Mouse (Mus musculus): ENCODE results near the gene 2700081O15Rik. TPM values are rescaled to one million over a fixed set of nuclear protein-coding genes. Genes with fewer than 3 reads are reported as not detected.

The 2700081O15Rik gene
- polyA plus RNA-seq, 1 experiment from 2014 or later, result 17.7 TPM

GRCm38 (mm10) chr19:7422656-7423027 lies 5.2 kb downstream of the 2700081O15Rik start:
- no peak for ATAC-seq (ENCODE audit: low FRiP score)
- peak overlapping the region; percentile 98 for H3K9ac ChIP-seq
- 4% methylated on average over 35 of the region's 35 CpGs for WGBS
- H3K27me3 ChIP-seq, result no peaks in the 10 kb centered on the region
- H3K36me3 ChIP-seq, result peaks cover 60% of the 10 kb centered on the region
- peaks cover 70% of the 10 kb centered on the region for H3K4me1 ChIP-seq (replicated peaks)
- H3K4me2 ChIP-seq, result peak overlapping the region; percentile 85
- H3K27ac ChIP-seq, result peak overlapping the region; percentile 99
- peak overlapping the region; percentile 85 for H3K4me3 ChIP-seq
- no peaks in the 10 kb centered on the region for H3K9me3 ChIP-seq

DNA sequence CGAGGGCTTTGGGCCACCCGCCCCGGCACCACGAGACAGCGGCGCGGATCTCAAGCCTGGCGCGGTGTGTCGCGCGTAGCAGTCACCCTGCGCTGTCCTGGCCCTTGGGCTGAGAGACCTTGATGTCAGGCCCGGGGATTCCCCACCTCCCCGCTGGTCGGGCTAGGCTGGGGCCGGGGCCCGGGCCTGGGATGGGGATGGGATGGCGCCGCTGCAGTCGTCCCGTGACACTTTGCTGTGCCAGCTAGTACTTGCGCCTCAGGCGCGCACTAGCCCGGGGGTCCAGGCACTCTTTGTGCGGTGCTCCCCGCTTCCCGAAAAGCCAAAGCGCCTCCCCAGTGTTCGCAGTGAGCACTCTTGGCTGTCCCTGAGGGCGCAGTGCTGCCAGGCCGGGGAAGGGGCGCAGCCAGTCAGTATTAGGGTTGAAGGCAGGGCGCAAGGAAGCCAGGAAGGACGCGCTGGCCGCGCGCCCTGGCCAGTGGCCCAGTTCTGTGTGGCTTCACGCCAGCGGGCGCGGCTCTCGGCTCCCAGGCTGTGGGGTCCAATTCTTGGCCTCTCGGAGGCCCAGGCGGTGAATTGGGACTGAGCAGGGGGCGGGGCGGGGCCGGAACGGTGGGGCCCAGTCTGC lies 5.7 kb downstream of the 2700081O15Rik start:
- Histone ChIP-seq H3K9me3 (no peaks in the 10 kb centered on the region), H3K4me1 (replicated peaks) (peaks cover 70% of the 10 kb centered on the region), H3K36me3 (peaks cover 65% of the 10 kb centered on the region), H3K9ac (peak overlapping the region; percentile 98), H3K4me3 (peak overlapping the region; percentile 85), H3K4me2 (peak overlapping the region; percentile 85), H3K27me3 (no peaks in the 10 kb centered on the region), H3K27ac (peak overlapping the region; percentile 99)
- peak; percentile 61 for ATAC-seq (ENCODE audit: low FRiP score)
- WGBS, result 9% methylated on average over 50 of the region's 51 CpGs

DNA sequence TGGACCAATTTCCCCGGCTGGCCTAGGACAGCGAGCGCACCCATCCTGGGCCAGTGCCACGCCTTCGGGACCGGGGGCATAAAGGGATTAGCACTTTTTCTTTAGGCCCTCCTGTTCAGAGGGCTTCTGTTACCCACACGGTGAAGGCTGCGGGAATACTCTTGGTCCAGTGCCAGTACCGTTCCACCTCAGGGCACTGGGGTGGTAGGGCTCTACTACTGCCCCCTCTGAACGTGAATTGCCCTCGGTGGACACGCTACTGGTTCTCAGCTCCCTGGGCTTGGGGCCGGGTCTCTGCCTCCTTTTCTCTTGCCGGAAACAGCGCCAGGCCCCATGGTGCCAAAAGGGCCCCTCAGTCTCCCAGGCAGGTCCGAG lies 6.2 kb downstream of the 2700081O15Rik start:
- ATAC-seq (ENCODE audit: low FRiP score), result no peak; the same call in none of the 2 replicates
- H3K4me3 ChIP-seq, result peak overlapping the region; percentile 85
- H3K27me3 ChIP-seq, result no peaks in the 10 kb centered on the region
- WGBS, result 19% methylated on average over 16 of the region's 16 CpGs
- H3K36me3 ChIP-seq, result peaks cover 70% of the 10 kb centered on the region
- H3K9me3 ChIP-seq, result no peaks in the 10 kb centered on the region
- peaks cover 69% of the 10 kb centered on the region for H3K4me1 ChIP-seq (replicated peaks)
- H3K4me2 ChIP-seq, result peak overlapping the region; percentile 85
- peak overlapping the region; percentile 99 for H3K27ac ChIP-seq
- peak overlapping the region; percentile 98 for H3K9ac ChIP-seq

DNA sequence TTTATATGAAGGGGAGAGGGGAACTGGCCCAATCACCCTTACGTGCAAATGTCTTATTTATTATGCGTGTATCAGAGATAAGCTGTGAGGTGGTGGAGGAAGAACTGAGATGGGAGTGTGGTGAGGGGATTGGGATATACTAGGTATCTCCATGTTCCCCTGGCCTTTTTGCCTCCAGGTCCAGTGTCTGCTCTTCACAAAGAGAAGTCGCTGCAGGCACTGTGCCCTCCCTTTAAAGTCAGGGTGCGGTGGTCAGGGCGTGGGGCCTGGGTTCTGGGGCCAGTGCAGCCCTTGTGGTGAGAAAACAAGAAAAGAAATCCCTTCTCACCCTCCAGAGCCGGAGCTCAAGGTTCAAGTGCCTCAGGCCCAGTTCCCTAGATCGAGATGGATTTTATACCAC lies 6.7 kb downstream of the 2700081O15Rik start:
- Histone ChIP-seq H3K4me3 (peak overlapping the region; percentile 85), H3K9ac (peak overlapping the region; percentile 98), H3K36me3 (peaks cover 74% of the 10 kb centered on the region), H3K4me2 (peak overlapping the region; percentile 85), H3K27ac (peak overlapping the region; percentile 99), H3K27me3 (no peaks in the 10 kb centered on the region), H3K4me1 (replicated peaks) (peaks cover 64% of the 10 kb centered on the region), H3K9me3 (no peaks in the 10 kb centered on the region)
- no peak for ATAC-seq (ENCODE audit: low FRiP score)
- WGBS, result 50% methylated on average over 7 of the region's 7 CpGs

DNA sequence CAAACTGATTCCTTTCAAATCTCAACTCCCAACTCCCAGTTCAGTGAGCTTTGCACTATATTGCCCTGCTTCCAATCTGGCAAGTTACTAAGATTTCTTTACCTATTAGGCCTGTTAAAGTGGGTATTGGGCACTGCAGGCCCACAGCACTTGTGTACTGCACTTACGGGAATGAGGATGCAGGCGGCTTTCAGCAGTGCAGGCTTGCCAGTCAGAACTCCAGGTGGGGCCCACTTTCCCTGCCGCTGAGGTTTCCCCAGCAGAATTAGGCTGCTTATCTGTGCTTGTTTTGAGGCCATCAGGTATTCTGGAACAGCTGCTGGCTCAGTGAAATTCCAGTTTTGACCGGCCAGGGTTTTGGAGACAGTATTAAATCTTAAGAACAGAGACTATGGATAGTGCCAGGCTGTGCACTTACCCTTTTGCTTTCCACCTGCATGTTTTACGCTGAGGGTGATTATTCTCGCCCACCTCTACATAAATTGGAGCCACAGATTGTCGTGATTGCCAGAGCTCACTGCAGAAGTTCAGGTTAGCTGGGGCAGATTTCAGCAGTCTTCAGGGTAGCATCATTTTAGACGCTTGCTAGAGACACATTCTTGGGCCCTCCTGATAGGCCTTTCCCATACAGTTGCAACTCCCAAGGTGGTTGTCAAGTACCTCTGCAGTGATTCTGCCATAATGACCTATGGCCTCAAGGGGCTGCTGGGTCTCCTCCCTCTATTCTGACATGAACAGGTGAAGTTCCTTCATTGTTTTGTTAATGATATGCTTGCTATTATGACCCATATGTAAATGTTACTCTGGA lies 7.4 kb downstream of the 2700081O15Rik start:
- Histone ChIP-seq H3K36me3 (peaks cover 79% of the 10 kb centered on the region), H3K4me1 (replicated peaks) (peaks cover 58% of the 10 kb centered on the region), H3K9me3 (no peaks in the 10 kb centered on the region), H3K4me3 (peak overlapping the region; percentile 85), H3K4me2 (peak overlapping the region; percentile 85), H3K27me3 (no peaks in the 10 kb centered on the region), H3K9ac (peak overlapping the region; percentile 98), H3K27ac (peak overlapping the region; percentile 99)
- no peak for ATAC-seq (ENCODE audit: low FRiP score)
- 65% methylated on average over 8 of the region's 8 CpGs for WGBS

GRCm38 (mm10) chr19:7425398-7425775 lies 8.0 kb downstream of the 2700081O15Rik start:
- H3K27ac ChIP-seq, result no peak overlapping the region
- H3K27me3 ChIP-seq, result no peaks in the 10 kb centered on the region
- H3K4me3 ChIP-seq, result no peak overlapping the region
- no peaks in the 10 kb centered on the region for H3K9me3 ChIP-seq
- H3K4me1 ChIP-seq (replicated peaks), result peaks cover 52% of the 10 kb centered on the region
- no peak overlapping the region for H3K9ac ChIP-seq
- 48% methylated on average over 3 of the region's 3 CpGs for WGBS
- no peak for ATAC-seq (ENCODE audit: low FRiP score)
- H3K36me3 ChIP-seq, result peaks cover 77% of the 10 kb centered on the region
- no peak overlapping the region for H3K4me2 ChIP-seq

DNA sequence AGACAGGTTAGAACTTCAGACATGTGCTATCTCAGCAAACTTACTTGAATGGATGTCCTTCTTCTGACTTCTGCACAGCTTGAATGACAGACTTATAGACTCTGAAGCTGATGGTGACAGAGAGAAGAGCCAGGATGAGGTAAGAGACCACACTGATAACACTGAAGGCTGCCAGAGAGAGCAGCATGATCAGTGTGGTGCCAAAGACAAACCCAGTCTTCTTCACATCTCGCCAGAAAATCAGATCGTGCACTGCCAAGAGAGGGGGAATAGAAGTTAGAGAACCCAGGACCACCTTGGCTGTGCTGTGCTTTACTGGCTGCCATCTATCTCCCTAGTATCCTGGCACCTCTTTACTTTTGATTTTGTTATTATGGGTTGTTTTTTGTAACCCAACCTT lies 17.5 kb downstream of the 2700081O15Rik start:
- no peak overlapping the region for H3K9ac ChIP-seq
- H3K27me3 ChIP-seq, result no peaks in the 10 kb centered on the region
- no peak overlapping the region for H3K4me2 ChIP-seq
- H3K4me1 ChIP-seq (replicated peaks), result peaks cover 4% of the 10 kb centered on the region; the same call in 1 of the 2 replicates
- no peak overlapping the region for H3K4me3 ChIP-seq
- H3K36me3 ChIP-seq, result peaks cover 49% of the 10 kb centered on the region
- no peaks in the 10 kb centered on the region for H3K9me3 ChIP-seq
- WGBS, result 96% methylated on average over 2 of the region's 2 CpGs
- H3K27ac ChIP-seq, result no peak overlapping the region
- no peak for ATAC-seq (ENCODE audit: low FRiP score)

DNA sequence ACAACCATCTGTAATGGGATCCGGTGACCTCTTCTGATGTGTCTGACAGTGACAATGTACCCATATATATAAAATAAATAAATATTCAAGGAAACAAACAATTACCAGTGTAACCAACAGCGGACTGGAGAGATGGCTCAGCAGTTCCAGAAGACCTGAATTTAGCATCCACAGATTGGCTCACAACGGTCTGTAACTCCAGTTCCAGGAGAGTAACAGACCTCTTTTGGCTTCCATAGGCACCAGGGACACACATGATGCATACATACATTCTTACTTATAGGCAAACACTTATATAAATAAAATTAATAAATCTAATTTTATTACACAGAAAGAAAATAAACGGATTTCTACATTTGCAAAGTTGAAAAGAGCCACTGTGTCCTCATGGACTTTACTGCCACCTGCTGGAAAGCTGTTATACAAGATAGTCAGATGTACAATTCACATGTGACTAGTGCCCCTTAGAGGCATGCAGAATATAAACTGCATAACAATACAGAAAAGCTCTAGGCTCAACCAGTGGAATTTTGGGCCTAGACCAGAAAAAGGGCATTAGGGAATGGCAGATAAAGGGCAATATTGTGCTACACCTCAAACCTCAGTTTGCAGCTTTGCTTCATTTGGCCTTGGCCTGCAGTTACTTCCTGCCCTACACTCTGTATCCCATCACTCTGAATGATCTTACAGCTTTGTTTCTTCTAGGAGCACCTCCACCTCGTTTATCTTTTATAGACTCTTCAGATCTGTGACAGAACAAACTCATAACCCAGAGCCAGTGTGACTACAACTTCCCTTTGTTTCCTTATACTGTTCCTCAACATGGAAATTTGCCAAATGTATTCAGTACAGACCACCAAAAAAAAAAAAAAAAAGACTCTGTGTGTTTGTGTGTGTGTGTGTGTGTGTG lies 18.9 kb downstream of the 2700081O15Rik start:
- Histone ChIP-seq H3K36me3 (peaks cover 36% of the 10 kb centered on the region), H3K27ac (peak overlapping the region; percentile 44; the same call in 1 of the 2 replicates), H3K27me3 (no peaks in the 10 kb centered on the region), H3K9ac (no peak overlapping the region), H3K4me2 (no peak overlapping the region), H3K9me3 (no peaks in the 10 kb centered on the region), H3K4me3 (no peak overlapping the region), H3K4me1 (replicated peaks) (peaks cover 7% of the 10 kb centered on the region; the same call in 1 of the 2 replicates)
- ATAC-seq (ENCODE audit: low FRiP score), result peak; percentile 68; the same call in 1 of the 2 replicates
- 77% methylated on average over 5 of the region's 5 CpGs for WGBS

DNA sequence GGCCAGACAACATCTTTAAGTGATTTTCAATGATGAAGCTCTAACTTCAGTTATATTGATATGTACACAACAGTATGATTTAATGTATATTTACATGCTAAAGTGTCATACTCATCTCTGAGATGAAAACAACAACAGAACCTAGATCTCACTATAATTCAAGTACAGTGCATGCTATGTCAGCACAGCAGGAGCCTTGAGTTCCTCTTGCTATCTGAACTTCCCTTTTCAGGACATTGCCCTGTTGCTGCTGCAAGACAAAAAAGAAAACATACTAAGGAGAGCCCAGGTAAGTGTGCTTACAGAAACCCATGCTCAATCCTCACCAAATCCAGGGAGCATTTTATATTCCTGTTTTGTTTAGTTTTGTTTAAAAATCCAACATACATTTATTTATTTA lies 20.9 kb downstream of the 2700081O15Rik start:
- H3K36me3 ChIP-seq, result peaks cover 17% of the 10 kb centered on the region
- H3K9me3 ChIP-seq, result no peaks in the 10 kb centered on the region
- H3K27me3 ChIP-seq, result no peaks in the 10 kb centered on the region
- no peak overlapping the region for H3K4me3 ChIP-seq
- H3K9ac ChIP-seq, result no peak overlapping the region
- no peak overlapping the region for H3K27ac ChIP-seq
- no peak for ATAC-seq (ENCODE audit: low FRiP score)
- H3K4me2 ChIP-seq, result no peak overlapping the region
- peaks cover 9% of the 10 kb centered on the region; the same call in 1 of the 2 replicates for H3K4me1 ChIP-seq (replicated peaks)

GRCm38 (mm10) chr19:7441493-7441892 lies 24.1 kb downstream of the 2700081O15Rik start:
- no peak overlapping the region for H3K4me2 ChIP-seq
- WGBS, result 62% methylated on average over 14 of the region's 14 CpGs
- no peak overlapping the region for H3K9ac ChIP-seq

GRCm38 (mm10) chr19:7445105-7445504 lies 27.7 kb downstream of the 2700081O15Rik start:
- no peak for ATAC-seq (ENCODE audit: low FRiP score)
- H3K9me3 ChIP-seq, result no peaks in the 10 kb centered on the region
- no peak overlapping the region for H3K27ac ChIP-seq
- WGBS, result 92% methylated on average over 2 of the region's 2 CpGs
- no peak overlapping the region for H3K4me2 ChIP-seq
- H3K4me3 ChIP-seq, result no peak overlapping the region
- no peaks in the 10 kb centered on the region for H3K27me3 ChIP-seq
- H3K9ac ChIP-seq, result no peak overlapping the region
- H3K36me3 ChIP-seq, result peaks cover 3% of the 10 kb centered on the region
- 0 out of 2 replicates have a peak, but pooled peaks cover 6% of the 10 kb centered on the region for H3K4me1 ChIP-seq (replicated peaks)

More at GRCm38 (mm10) chr19:7441493-7441892, 24.1 kb downstream of the 2700081O15Rik start:
- peaks cover 3% of the 10 kb centered on the region for H3K36me3 ChIP-seq
- peaks cover 8% of the 10 kb centered on the region; the same call in 1 of the 2 replicates for H3K4me1 ChIP-seq (replicated peaks)
- ATAC-seq (ENCODE audit: low FRiP score), result peak; percentile 58
- H3K9me3 ChIP-seq, result no peaks in the 10 kb centered on the region
- no peaks in the 10 kb centered on the region for H3K27me3 ChIP-seq
- H3K4me3 ChIP-seq, result no peak overlapping the region
- peak overlapping the region; percentile 48; the same call in 1 of the 2 replicates for H3K27ac ChIP-seq

DNA sequence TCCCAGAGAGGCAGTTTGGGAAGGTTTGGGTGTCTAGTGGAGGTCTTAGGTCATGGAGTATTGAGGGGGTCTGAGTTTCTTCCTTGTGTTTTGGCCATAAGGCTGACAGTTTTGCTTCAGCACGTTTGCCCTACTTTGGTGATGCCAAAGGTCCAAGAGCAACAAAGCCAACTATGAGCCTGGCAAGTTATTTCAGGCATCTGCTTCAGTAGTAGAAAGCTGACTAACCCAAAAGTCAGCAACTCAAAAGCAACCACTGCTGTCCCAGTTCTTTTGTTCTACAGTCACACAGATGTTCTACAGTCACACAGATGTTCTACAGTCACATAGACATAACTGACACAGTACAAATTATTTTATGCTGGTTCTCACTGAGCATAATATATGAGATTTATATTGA lies 28.2 kb downstream of the 2700081O15Rik start:
- WGBS, result 96% methylated on average over 1 of the region's 1 CpGs
- Histone ChIP-seq H3K4me1 (replicated peaks) (0 out of 2 replicates have a peak, but pooled peaks cover 6% of the 10 kb centered on the region), H3K9me3 (no peaks in the 10 kb centered on the region), H3K36me3 (peaks cover 3% of the 10 kb centered on the region), H3K4me3 (no peak overlapping the region), H3K4me2 (no peak overlapping the region), H3K27me3 (no peaks in the 10 kb centered on the region), H3K9ac (no peak overlapping the region), H3K27ac (no peak overlapping the region)
- no peak for ATAC-seq (ENCODE audit: low FRiP score)
